Mouse (Mus musculus): ENCODE measurements at regions not wholly inside any gene's neighbourhood (a gene's known extent, or its start where the extent isn't known, plus 50 kb on each side); places are given as distances from the start of the nearest gene placed in this dataset.

- Histone ChIP-seq H3K4me1 (ENCODE audit: control insufficient read depth, insufficient read depth, low read length) (no peaks in the 10 kb centered on the region; the same call in 1 of the 2 replicates), H3K36me3 (ENCODE audit: control insufficient read depth, insufficient read depth, low read length) (no peaks in the 10 kb centered on the region), H3K9ac (ENCODE audit: low read length) (no peak overlapping the region), H3K4me2 (no peak overlapping the region), H3K27me3 (ENCODE audit: control insufficient read depth, insufficient read depth, low read length) (no peaks in the 10 kb centered on the region), H3K27ac (ENCODE audit: low read depth, low read length) (no peak overlapping the region), H3K9me3 (ENCODE audit: control insufficient read depth, low read length) (no peaks in the 10 kb centered on the region), H3K4me3 (ENCODE audit: low read depth, low read length) (no peak overlapping the region)
- 83% methylated on average over 3 of the region's 3 CpGs for WGBS
- ATAC-seq (ENCODE audit: low FRiP score) = no peak
- DNase-seq (ENCODE audit: low spot score, missing footprints) = no peak
Measured at GRCm38 (mm10) chr8:9025872-9026271, 335.6 kb upstream of the Arglu1 start.

DNA sequence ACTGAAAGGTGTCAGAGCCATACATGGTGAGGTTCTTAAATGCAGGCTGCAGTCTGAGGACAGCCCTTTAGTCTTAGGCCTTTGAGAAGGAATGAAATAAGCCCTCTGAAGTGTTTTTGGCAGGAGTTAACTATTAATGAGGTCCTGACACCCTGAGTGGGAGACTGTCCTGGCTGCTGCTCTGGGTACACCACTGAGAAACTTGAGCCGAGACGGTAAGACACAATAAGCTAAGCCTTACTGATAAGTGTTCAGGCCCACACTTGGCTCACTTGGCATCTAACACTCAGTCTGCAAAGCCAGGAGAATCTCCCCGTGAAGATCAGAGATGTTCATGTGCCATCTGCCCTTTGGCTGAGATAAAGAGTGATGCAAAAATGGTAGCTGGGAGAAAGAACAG lies 335.1 kb upstream of the Arglu1 start:
- H3K4me3 ChIP-seq (ENCODE audit: low read depth, low read length) = no peak overlapping the region
- H3K36me3 ChIP-seq (ENCODE audit: control insufficient read depth, insufficient read depth, low read length) = no peaks in the 10 kb centered on the region
- no peak overlapping the region for H3K27ac ChIP-seq (ENCODE audit: low read depth, low read length)
- H3K9ac ChIP-seq (ENCODE audit: low read length) = no peak overlapping the region
- ATAC-seq (ENCODE audit: low FRiP score) = no peak
- DNase-seq (ENCODE audit: low spot score, missing footprints) = no peak
- no peak overlapping the region for H3K4me2 ChIP-seq
- 78% methylated on average over 3 of the region's 3 CpGs for WGBS
- H3K9me3 ChIP-seq (ENCODE audit: control insufficient read depth, low read length) = no peaks in the 10 kb centered on the region
- H3K4me1 ChIP-seq (ENCODE audit: control insufficient read depth, insufficient read depth, low read length) = no peaks in the 10 kb centered on the region; the same call in 1 of the 2 replicates
- H3K27me3 ChIP-seq (ENCODE audit: control insufficient read depth, insufficient read depth, low read length) = no peaks in the 10 kb centered on the region

DNA sequence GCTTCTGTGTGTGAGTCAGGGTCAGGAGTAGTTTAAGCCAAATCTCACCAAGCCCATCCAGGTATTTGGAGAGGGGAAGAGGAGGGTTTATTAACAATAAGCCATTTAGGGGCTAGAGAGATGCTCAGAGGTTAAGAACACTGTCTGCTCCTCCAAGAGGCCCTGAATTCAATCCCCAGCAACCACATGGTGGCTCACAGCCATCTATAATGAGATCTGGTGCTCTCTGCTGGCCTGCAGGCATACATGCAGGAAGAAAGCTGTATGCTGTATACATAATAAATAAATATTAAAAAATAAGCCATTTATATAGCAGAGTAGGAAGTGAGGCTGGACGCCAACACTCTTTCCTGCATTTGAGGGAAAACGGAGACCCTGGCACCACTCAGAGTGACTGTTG lies 330.4 kb upstream of the Arglu1 start:
- H3K9ac ChIP-seq (ENCODE audit: low read length) = no peak overlapping the region
- no peaks in the 10 kb centered on the region for H3K36me3 ChIP-seq (ENCODE audit: control insufficient read depth, insufficient read depth, low read length)
- 91% methylated on average over 2 of the region's 2 CpGs for WGBS
- no peaks in the 10 kb centered on the region for H3K27me3 ChIP-seq (ENCODE audit: control insufficient read depth, insufficient read depth, low read length)
- DNase-seq (ENCODE audit: low spot score, missing footprints) (no peak), ATAC-seq (ENCODE audit: low FRiP score) (no peak)
- H3K4me2 ChIP-seq = no peak overlapping the region
- no peaks in the 10 kb centered on the region for H3K9me3 ChIP-seq (ENCODE audit: control insufficient read depth, low read length)
- no peak overlapping the region for H3K4me3 ChIP-seq (ENCODE audit: low read depth, low read length)
- H3K4me1 ChIP-seq (ENCODE audit: control insufficient read depth, insufficient read depth, low read length) = no peaks in the 10 kb centered on the region
- no peak overlapping the region for H3K27ac ChIP-seq (ENCODE audit: low read depth, low read length)

GRCm38 (mm10) chr8:9020180-9020579 lies 329.9 kb upstream of the Arglu1 start:
- Histone ChIP-seq H3K4me1 (ENCODE audit: control insufficient read depth, insufficient read depth, low read length) (no peaks in the 10 kb centered on the region), H3K27ac (ENCODE audit: low read depth, low read length) (no peak overlapping the region), H3K9me3 (ENCODE audit: control insufficient read depth, low read length) (no peaks in the 10 kb centered on the region), H3K27me3 (ENCODE audit: control insufficient read depth, insufficient read depth, low read length) (no peaks in the 10 kb centered on the region), H3K9ac (ENCODE audit: low read length) (no peak overlapping the region), H3K4me3 (ENCODE audit: low read depth, low read length) (no peak overlapping the region), H3K36me3 (ENCODE audit: control insufficient read depth, insufficient read depth, low read length) (no peaks in the 10 kb centered on the region), H3K4me2 (no peak overlapping the region)
- DNase-seq (ENCODE audit: low spot score, missing footprints) = no peak
- no peak for ATAC-seq (ENCODE audit: low FRiP score)
- 90% methylated on average over 3 of the region's 3 CpGs for WGBS

GRCm38 (mm10) chr8:9011785-9012510 lies 321.6 kb upstream of the Arglu1 start:
- Histone ChIP-seq H3K27ac (ENCODE audit: low read depth, low read length) (no peak overlapping the region), H3K9ac (ENCODE audit: low read length) (no peak overlapping the region), H3K27me3 (ENCODE audit: control insufficient read depth, insufficient read depth, low read length) (no peaks in the 10 kb centered on the region), H3K4me1 (ENCODE audit: control insufficient read depth, insufficient read depth, low read length) (no peaks in the 10 kb centered on the region), H3K4me3 (ENCODE audit: low read depth, low read length) (no peak overlapping the region), H3K4me2 (no peak overlapping the region), H3K36me3 (ENCODE audit: control insufficient read depth, insufficient read depth, low read length) (no peaks in the 10 kb centered on the region), H3K9me3 (ENCODE audit: control insufficient read depth, low read length) (no peaks in the 10 kb centered on the region)
- ATAC-seq (ENCODE audit: low FRiP score) (no peak), DNase-seq (ENCODE audit: low spot score, missing footprints) (peak; percentile 57)
- 69% methylated on average over 3 of the region's 3 CpGs for WGBS

DNA sequence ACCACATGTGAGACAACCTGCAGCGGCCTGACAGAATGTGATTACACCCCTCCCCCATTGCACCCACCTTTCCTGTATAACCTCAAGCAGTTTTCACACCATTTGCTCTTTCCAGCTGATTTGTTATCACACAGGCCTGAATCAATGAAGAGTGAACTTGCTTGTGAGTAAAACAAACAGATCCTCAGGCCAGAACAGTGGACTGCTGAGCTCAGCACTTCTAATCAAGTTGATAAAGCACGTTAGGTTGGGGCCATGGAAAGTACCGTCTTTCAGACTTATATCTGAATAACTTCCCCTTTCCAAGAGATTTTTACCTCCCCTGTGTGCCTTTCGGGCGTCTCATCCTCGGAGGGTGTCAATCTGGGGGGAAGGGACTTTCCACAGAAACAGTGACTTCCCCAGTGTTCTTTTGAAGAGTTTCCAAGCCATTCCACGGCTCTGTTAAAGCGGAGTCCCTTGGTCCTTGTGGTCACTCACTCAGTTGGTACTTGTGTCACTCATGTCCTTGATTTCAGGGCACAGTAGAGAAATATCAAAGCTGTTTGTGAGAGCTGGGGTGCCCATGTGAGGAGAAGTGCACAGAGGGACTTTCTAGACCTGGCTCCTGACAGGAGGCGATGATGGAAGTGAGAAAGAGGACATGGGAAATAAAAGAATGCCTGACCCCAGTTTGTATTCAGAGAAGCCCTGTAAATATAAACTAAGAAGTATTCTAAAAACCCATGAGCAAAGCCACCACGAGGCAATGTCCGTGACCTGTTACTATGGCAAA lies 317.9 kb upstream of the Arglu1 start:
- Histone ChIP-seq H3K4me2 (no peak overlapping the region), H3K9me3 (ENCODE audit: control insufficient read depth, low read length) (no peaks in the 10 kb centered on the region; the same call in 1 of the 2 replicates), H3K4me1 (ENCODE audit: control insufficient read depth, insufficient read depth, low read length) (no peaks in the 10 kb centered on the region), H3K36me3 (ENCODE audit: control insufficient read depth, insufficient read depth, low read length) (no peaks in the 10 kb centered on the region), H3K27me3 (ENCODE audit: control insufficient read depth, insufficient read depth, low read length) (no peaks in the 10 kb centered on the region), H3K9ac (ENCODE audit: low read length) (no peak overlapping the region), H3K4me3 (ENCODE audit: low read depth, low read length) (no peak overlapping the region), H3K27ac (ENCODE audit: low read depth, low read length) (no peak overlapping the region)
- DNase-seq (ENCODE audit: low spot score, missing footprints) (peak; percentile 78), ATAC-seq (ENCODE audit: low FRiP score) (no peak)
- 85% methylated on average over 11 of the region's 11 CpGs for WGBS

- H3K4me2 ChIP-seq = no peak overlapping the region
- no peaks in the 10 kb centered on the region for H3K27me3 ChIP-seq (ENCODE audit: control insufficient read depth, insufficient read depth, low read length)
- H3K9ac ChIP-seq (ENCODE audit: low read length) = no peak overlapping the region
- DNase-seq (ENCODE audit: low spot score, missing footprints) = no peak
- peaks cover 3% of the 10 kb centered on the region; the same call in 1 of the 2 replicates for H3K4me1 ChIP-seq (ENCODE audit: control insufficient read depth, insufficient read depth, low read length)
- no peaks in the 10 kb centered on the region for H3K36me3 ChIP-seq (ENCODE audit: control insufficient read depth, insufficient read depth, low read length)
- no peaks in the 10 kb centered on the region for H3K9me3 ChIP-seq (ENCODE audit: control insufficient read depth, low read length)
- H3K4me3 ChIP-seq (ENCODE audit: low read depth, low read length) = no peak overlapping the region
- 77% methylated on average over 5 of the region's 5 CpGs for WGBS
- H3K27ac ChIP-seq (ENCODE audit: low read depth, low read length) = no peak overlapping the region
- ATAC-seq (ENCODE audit: low FRiP score) = no peak
Measured at GRCm38 (mm10) chr8:8999914-9000313, 309.6 kb upstream of the Arglu1 start.

DNA sequence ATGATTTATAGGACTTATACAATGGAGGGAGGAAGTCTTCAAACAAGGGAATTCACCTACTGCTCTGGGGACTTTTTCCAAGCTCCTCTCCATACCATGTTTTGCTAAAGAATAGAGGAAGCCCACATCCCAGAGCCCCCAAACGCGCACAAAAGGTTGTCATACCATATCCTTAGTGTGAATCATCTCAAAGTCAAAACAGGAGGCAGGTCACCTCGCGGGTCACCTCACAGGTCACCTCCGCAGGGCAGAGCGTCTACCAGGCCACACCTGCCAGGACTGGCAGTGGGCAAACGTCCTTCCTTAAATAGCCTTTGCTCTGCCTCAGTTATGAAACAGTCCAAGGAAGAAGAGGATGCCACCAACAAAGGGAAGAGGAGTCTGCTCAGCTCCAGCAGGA lies 307.3 kb upstream of the Arglu1 start:
- DNase-seq (ENCODE audit: low spot score, missing footprints) (no peak), ATAC-seq (ENCODE audit: low FRiP score) (no peak)
- Histone ChIP-seq H3K36me3 (ENCODE audit: control insufficient read depth, insufficient read depth, low read length) (no peaks in the 10 kb centered on the region), H3K4me1 (ENCODE audit: control insufficient read depth, insufficient read depth, low read length) (peaks cover 19% of the 10 kb centered on the region), H3K27ac (ENCODE audit: low read depth, low read length) (no peak overlapping the region), H3K4me2 (no peak overlapping the region), H3K9me3 (ENCODE audit: control insufficient read depth, low read length) (no peaks in the 10 kb centered on the region), H3K27me3 (ENCODE audit: control insufficient read depth, insufficient read depth, low read length) (no peaks in the 10 kb centered on the region; the same call in 1 of the 2 replicates), H3K9ac (ENCODE audit: low read length) (no peak overlapping the region), H3K4me3 (ENCODE audit: low read depth, low read length) (no peak overlapping the region)
- 80% methylated on average over 7 of the region's 7 CpGs for WGBS

- peak; percentile 85 for ATAC-seq (ENCODE audit: low FRiP score)
- H3K9me3 ChIP-seq (ENCODE audit: control insufficient read depth, low read length) = no peaks in the 10 kb centered on the region
- no peaks in the 10 kb centered on the region for H3K36me3 ChIP-seq (ENCODE audit: control insufficient read depth, insufficient read depth, low read length)
- H3K4me3 ChIP-seq (ENCODE audit: low read depth, low read length) = peak overlapping the region; percentile 25
- peak overlapping the region; percentile 59; the same call in 1 of the 2 replicates for H3K27ac ChIP-seq (ENCODE audit: low read depth, low read length)
- H3K4me2 ChIP-seq = peak overlapping the region; percentile 55
- peak overlapping the region; percentile 59 for H3K9ac ChIP-seq (ENCODE audit: low read length)
- H3K27me3 ChIP-seq (ENCODE audit: control insufficient read depth, insufficient read depth, low read length) = peaks cover 8% of the 10 kb centered on the region
- DNase-seq (ENCODE audit: low spot score, missing footprints) = peak; percentile 94
- WGBS = under 1% methylated on average over 17 of the region's 17 CpGs
- peaks cover 28% of the 10 kb centered on the region for H3K4me1 ChIP-seq (ENCODE audit: control insufficient read depth, insufficient read depth, low read length)
Measured at GRCm38 (mm10) chr8:8994596-8995189, 304.4 kb upstream of the Arglu1 start.

All from midbrain, embryonic 11.5 days (tissue).